12 mouse cellular contexts compared by ENCODE assay signal in genomic region chr17:56861197-56861596, GRCm38 (mm10). TPM values are rescaled to one million over a fixed set of nuclear protein-coding genes. Genes with fewer than 3 reads are reported as not detected.
DNase-seq lines count a peak whose midpoint lies in the region; ATAC-seq and TF ChIP-seq lines count a peak whose summit lies in the region.
"Had no signal": no experiment of that assay in that cellular context is flagged by ENCODE, and none has a peak within 500 bp of the region (broad histone marks: within the 10 kb centered on the region; RNA-seq: fewer than 3 reads in every experiment).

No protein-coding gene starts in this region.

- H3K27me3 ChIP-seq in liver, postnatal 0 days (ENCODE audit: insufficient read depth, low read length): no peaks in the 10 kb centered on the region

- H3K9me3 ChIP-seq in liver, postnatal 0 days (ENCODE audit: low read length): no peaks in the 10 kb centered on the region
- H3K9me3 ChIP-seq: G1E had no signal

- ATAC-seq in liver, postnatal 0 days: peak; percentile 59
- ATAC-seq: forebrain, embryonic 16.5 days had no signal

- 27% methylated on average over 3 of the region's 3 CpGs for WGBS in liver, postnatal 0 days (ENCODE audit: insufficient replicate concordance)

- no peak overlapping the region for H3K27ac ChIP-seq in liver, postnatal 0 days (ENCODE audit: low read depth)

- no peaks in the 10 kb centered on the region for H3K4me1 ChIP-seq in liver, postnatal 0 days (ENCODE audit: insufficient read depth)

- intact Hi-C loops in heart, postnatal 25 days (cut with DNase I): no loop called here

- no peak for TF ChIP-seq EP300 in liver, postnatal 0 days (IDR thresholded peaks at IDR 0.05; ENCODE audit: low read depth)

- no peak overlapping the region for H3K4me2 ChIP-seq in liver, postnatal 0 days (ENCODE audit: low read depth, low read length)

- DNase-seq in heart, adult 9 months (ENCODE audit: low spot score in 2 of 2): peak; percentile 15 to 37
- DNase-seq in heart, postnatal 25 days (ENCODE audit: low spot score): no peak
- DNase-seq in A20 (ENCODE audit: low read depth, low spot score): peak; percentile 64
- DNase-seq in c-Kit-positive CD71-positive TER-119-positive erythroid progenitor cells, embryonic 14.5 days (ENCODE audit: low spot score): peak; percentile 24
- peak; percentile 71 for DNase-seq in liver, postnatal 0 days
- DNase-seq in embryo, embryonic 9.5 days (ENCODE audit: extremely low spot score): no peak
- no peak for DNase-seq in layer of hippocampus, adult 9-11 months
- DNase-seq in frontal cortex, postnatal 10 days (ENCODE audit: low spot score in 2 of 2): no peak

- no peak for TF ChIP-seq CTCF in liver, postnatal 0 days (IDR thresholded peaks at IDR 0.05; ENCODE audit: low read depth)

- H3K9ac ChIP-seq in liver, postnatal 0 days (replicated peaks): no peak overlapping the region

- no peaks in the 10 kb centered on the region for H3K36me3 ChIP-seq in liver, postnatal 0 days (replicated peaks; ENCODE audit: insufficient read depth, low read length)
- H3K36me3 ChIP-seq: G1E had no signal

- no peak overlapping the region for H3K4me3 ChIP-seq in liver, postnatal 0 days (ENCODE audit: low read depth, low read length)

RNA-seq across cellular contexts. Expression of gene Acsbg2, which starts 13.1 kb away (rescaled TPM):
- total RNA-seq in heart, postnatal 25 days (2021): not detected
- not detected in 2 replicates for polyA plus RNA-seq in liver, postnatal 0 days (2015; fragmentation: Nextera tagmentation; extraction: Ambion mirVana)
- total RNA-seq: liver, adult 2 months had no signal
- polyA plus RNA-seq: forebrain, embryonic 16.5 days; G1E; heart, embryonic 14.5 days; liver, adult 2 months had no signal

RNA-seq across cellular contexts. Expression of gene 1700061G19Rik, which starts 14.1 kb away (rescaled TPM):
- not detected for total RNA-seq in heart, postnatal 25 days (2021)
- 0.04 TPM in 1 of 2 replicates, not detected in the other for polyA plus RNA-seq in liver, postnatal 0 days (2015; fragmentation: Nextera tagmentation; extraction: Ambion mirVana)
- total RNA-seq: liver, adult 2 months had no signal
- polyA plus RNA-seq: G1E had no signal

RNA-seq across cellular contexts. Expression of gene Rfx2, which starts 30.4 kb away (rescaled TPM):
- 1 to 10 TPM; 3.2 to 4.6 TPM for total RNA-seq in heart, postnatal 25 days (2021)
- polyA plus RNA-seq in liver, postnatal 0 days (2015; fragmentation: Nextera tagmentation; extraction: Ambion mirVana): 3.1 and 3.6 TPM in 2 replicates

Comparison
In these comparisons a context has a peak if more than half of its experiments do, and no peak if none do; other contexts are left out.
1. DNase-seq: peak in heart, adult 9 months (2 of 2), A20 (single experiment), c-Kit-positive CD71-positive TER-119-positive erythroid progenitor cells, embryonic 14.5 days (single experiment) and liver, postnatal 0 days (single experiment); none in heart, postnatal 25 days (single experiment), embryo, embryonic 9.5 days (single experiment), layer of hippocampus, adult 9-11 months (single experiment) and frontal cortex, postnatal 10 days (0 of 2).